Mouse (Mus musculus) B cell, adult 2 months (primary cell): ENCODE measurements around the gene Cd24a.

Experiments
- DNase-seq, 2 experiments: peaks; one replicate each; pipeline ENCODE4 v3.0.0; 2022

Gene Cd24a

DNA sequence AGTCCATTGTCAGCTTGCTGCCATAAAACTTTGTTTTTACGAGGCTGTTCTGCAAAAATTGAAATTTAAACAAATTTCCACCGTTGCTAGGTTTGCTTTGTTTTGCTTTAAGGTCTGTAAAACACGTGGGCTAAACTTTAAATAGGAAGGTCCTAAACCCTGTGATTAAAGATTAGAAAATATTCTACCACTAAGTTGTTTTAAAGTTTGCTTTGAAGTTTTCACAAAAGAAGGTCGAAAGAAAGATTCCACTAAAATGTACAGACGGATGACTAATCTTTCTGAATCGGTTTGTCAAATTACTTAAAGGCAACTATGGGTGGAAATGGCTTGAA, at the start of gene Cd24a:
Gene Cd24a, plus strand, starts transcription at position 288 of the 335 bp plus-strand sequence.
- no peak for DNase-seq

DNA sequence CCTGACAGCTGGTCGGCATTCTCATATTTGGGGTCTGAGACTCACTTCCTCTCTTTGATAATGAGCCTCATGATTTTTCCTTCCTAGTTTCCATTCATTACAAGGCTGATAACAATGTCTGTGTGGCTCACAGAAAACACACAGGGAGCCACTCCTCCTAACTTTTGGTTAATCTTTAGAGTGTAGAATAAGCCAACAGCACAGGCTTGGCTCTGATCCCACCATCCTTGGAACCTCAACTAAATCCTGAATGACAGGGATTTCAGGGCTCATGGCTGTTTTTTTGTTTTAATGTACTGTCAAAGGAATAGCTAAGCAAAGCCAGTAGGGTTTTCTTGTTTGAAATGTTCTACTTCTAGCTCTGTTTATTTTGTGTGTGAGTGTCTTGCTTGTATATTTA, 43.7 kb upstream of the Cd24a start:
- no peak for DNase-seq

DNA sequence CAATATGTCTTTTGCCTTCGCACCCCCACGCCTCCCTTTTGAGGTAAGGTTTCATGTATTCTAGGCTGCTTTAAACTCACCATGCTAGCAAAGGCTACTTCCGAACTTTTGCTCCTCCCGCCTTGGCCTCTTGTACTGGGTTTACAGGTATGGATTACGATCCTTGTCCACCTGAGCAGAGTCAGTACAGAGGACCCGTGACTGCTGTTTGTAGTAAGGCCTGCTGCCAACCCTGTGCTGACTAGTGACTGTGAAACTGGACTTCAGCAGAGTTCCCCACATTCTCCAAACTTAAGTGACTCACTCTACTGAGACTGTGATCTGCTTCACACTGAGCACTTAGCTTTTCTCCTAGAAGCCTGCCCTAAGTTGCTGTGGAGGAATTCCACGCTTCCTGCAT, 40.4 kb upstream of the Cd24a start:
- no peak for DNase-seq

DNA sequence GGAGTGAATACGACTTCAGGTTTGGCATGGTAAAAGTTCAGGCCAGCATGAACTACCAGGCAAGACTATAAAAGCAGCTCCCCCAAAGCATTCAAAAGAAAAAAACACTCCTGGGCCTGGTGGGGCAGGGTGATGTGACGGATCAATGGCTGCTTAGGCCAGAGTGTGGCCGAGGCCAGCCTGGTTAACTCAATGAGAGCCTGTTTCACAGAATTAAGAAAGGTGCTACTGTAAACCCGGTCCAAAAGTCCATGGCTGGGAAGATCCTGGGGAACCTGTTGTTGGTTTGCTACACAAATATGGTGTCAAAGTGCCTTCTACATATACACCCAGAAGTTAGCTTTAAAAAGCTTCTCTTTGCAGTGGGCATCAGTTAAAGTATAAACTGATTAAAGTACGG, 39.3 kb upstream of the Cd24a start:
- DNase-seq: no peak

DNA sequence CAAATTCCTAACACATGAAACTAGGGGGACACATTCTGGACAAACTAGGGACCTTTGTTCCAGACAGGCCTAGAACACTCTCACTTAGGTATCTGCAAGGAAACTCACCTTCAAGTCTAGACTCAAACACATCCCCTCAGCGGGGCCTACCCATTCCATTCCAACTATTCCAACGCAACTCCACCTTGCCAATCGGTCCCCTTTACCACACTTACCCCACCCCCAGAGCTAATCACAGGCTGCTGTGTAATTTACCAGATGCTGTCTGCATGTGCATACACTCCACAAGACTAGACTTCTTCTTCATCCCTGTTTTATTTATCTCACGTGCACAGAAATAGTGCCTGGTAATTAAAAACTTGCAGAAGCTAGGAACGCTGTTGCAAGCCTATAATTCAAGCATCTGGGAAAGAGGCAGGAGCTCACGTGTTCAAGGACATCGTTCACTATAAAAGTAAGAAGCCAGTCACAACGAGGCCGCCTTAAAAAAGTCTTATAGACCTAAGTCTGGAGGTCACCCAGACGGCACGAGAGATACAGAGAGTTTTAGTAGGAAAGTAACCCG, 38.3 kb upstream of the Cd24a start:
- peak in 1 of 2 experiments; percentile 1 for DNase-seq

DNA sequence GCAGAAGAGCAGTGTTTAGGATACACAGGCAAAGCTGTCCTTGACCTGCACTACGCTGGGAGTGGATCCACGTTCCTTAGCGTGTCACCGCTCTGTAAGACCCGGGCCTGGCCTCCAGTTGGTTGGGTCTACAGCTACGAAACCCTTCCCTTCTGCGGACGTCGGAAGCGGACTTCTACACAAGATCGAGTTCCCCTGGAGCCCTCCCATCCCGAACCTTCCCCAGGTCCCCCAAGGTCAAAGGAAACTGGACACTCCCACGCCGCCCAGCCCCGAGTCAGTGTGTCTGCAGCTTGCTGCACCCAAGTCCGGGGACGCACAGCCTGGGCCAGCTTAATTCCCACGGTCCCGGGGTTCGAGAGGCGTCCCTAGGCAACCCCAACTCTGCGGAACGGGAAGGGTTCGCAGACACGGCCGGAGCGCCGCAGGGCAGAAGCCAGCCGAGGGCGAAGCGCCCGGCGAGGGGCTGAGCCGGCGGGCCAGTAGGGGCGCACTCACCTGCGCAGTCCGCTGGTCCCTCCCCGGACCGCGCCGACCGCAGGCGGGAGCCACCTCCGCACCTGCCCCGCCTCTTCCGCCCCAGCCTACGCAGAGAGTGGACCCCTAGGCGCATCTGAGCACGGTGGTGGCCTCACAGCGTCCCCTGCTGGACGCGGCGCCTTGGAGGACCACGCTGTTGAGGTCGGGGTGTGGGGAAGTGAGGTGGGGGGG, 37.5 kb upstream of the Cd24a start, which contains the start of gene 1700021F05Rik:
Gene 1700021F05Rik, minus strand, starts transcription at position 553 of the 711 bp plus-strand sequence.
- peak; percentile 98 for DNase-seq

DNA sequence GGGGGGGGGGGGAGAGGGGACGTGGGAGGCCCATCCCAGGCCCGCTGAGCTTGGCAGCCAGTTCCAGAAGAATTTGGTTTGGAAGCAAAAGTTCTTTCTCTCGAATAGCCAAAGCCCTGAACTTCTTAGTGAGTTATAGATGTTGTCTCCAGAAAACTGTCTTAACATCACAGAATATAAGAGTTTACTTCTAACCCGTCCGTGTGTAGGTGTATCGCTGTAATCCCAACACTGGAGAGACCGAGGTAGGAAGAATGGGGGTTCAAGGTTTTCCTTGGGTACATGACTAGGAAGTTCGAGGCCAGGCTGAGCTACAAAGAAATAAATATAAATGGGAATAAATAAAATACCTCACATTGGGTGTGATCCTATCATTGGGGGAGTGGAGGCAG, 36.9 kb upstream of the Cd24a start:
- no peak for DNase-seq

DNA sequence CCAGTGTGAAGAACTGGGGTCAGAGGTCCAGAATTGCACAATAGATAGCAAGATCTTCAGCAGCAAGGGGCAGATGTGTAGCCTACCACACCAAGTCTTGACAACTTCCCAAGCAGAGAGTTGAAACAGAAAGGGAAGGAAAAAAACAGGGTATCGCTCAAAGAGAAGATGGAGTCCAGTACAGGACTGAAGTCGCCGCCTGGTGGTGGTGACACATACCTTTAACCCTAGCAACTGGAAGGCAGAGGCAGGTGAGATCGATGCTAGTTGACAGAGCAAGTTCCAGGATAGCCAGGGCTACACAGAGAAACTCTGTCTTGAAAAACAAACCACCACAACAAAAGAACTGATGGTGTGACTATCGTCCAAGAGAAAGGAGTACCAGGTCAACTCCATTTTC, 28.7 kb upstream of the Cd24a start:
- DNase-seq: peak; percentile 9 to 12

DNA sequence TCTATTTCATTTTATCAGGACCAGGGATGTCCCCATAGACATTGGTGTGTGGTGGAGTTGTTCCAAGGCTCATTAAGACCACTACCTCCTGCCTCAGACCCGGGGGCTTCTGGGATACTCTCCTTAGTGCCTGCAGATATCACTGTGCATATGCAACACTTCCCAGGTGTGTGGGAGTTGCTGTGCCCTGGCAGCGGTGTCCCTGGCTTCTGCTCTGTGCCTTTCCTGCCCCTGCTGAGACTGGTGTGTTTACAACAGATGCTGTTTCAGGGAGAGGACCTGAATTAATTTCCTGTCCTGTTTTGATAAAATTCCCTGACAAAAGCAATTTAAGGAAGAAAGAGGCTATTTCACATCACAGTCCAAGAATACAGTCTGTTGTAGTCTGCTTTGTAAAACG, 27.2 kb upstream of the Cd24a start:
- DNase-seq: no peak

DNA sequence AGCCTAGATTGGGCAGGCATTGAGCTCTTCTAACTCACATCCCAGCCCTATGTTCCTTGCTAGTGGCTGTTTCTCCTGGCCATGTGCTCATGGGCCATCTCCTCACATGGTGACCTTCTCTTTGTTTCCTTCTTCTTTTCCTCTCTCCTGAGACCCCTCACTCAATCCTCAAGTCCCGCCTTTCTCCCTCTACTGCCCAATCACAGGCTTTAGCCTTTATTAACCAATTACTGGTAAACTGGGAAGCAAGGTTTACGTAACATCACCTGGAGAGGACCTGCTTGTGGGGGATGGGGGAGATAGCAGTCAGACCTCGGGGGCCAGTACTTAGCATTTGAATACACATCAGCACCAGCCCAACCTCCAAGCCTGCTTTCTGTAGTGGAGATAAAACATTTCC, 26.7 kb upstream of the Cd24a start:
- no peak for DNase-seq

DNA sequence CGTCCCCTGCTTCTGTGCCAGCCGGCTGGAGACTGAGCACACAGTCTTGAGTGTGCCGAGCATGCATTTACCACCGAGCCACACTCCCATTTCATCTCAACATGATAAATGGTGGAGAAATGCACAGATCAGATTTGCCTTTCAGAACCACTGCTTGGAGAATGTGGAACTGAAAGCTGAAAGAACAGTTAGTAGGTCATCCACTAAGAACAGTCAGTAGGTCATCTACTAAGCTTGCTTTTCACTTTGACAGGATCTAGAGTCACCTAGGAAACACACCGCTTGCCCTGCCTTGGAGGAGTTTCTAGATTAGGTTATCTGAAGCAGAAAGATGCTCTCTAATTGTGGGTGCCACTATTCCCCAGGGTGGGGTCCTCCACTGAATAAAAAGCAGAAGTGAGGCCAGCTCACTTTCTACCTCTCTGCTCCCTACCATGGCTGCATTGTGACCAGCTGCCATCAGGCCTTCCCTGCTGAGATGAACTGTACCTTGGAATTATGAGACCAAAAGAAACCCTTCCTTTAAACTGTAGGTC, 20.4 kb upstream of the Cd24a start:
- peak; percentile 48 to 61 for DNase-seq

DNA sequence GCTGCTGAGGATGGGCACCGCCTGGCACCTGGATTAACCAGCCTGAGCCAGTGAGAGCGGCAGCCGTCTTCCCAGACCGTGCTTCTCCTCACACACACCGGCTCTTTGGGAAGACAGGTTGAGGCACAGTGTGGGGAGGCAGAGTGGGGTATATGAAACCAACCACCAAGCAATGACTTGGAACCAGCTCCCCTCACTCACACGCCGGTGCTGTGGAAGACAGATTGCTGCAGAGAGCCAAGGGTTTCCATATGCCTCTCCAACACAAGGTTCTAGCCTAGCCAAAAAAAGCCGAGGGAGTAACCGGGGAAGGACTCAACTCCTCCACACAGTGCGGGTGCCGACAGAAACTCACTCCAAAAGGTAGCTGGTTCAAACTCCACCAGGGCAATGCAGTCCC, 18.8 kb upstream of the Cd24a start:
- DNase-seq: no peak

DNA sequence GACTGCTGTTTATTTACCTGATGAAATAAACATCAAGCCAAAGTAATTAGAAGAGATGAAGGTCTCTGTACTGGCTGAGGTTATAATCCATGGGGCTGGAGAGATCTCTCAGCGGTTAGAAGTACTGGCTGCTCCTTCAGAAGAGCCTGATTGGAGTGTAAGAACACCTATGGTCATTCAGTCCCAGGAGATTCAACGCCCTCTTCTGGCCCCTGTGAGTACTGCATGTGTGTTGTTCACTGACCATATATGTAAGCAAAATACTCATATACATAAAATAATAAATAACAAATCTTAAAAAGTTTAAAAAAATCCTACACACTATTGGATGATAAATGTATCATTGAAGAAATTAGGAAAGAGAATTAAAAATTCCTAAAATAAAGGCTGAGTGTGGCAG, 17.3 kb upstream of the Cd24a start:
- peak; percentile 35 to 45 for DNase-seq

DNA sequence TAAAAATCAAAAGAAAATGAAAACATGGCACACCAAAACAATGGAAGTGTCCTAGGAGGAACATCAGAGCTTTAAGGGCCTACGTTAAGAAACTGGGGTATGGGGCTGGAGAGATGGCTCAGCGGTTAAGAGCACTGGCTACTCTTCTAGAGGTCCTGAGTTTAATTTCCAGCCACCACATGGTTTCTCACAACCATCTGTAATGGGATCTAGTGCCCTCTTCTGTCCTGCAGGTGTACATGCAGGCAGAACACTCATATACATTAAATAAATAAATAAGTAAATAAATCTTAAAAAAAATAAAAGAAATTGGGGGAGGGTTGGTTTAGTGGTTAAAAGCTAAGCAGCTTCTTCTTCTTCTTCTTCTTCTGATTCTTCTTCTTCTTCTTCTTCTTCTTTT, 16.8 kb upstream of the Cd24a start:
- DNase-seq: no peak

DNA sequence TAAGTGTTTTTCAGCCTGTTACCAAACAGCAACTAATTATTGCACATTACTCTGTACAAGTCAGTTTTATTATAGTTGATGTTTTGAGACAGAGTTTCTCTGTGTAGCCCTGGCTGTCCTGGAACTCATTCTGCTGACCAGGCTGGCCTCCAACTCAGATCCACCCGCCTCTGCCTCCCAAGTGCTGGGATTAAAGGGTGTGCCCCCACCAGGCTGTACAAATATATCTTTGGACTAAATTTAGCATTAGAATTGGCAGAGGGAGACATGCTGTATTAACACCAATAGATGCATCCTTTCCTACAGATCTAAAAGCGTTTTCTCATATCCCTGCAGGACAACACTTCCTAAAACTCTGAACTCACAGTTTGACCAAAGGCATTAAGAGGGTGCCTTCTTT, 3.7 kb upstream of the Cd24a start:
- DNase-seq: no peak

DNA sequence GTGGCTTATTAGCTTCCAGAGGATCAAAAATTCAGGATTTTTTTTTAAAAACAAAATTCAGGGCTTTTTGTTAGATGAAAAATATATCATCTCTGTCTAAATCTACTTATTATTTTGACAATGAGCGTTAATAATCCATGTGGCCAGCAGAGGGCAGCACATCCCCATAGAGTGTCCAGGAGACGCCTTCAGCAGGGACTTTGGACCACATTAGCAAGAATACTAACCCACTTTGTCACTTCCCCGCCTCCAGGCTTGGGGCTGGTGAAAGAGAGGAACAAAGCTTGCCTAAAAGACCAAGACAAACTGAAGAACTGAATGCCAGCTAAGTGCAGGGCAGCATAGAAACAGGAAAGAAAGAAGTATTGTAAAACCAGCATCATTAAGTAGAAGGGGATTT, 3.1 kb upstream of the Cd24a start:
- DNase-seq: peak; percentile 93 to 94

DNA sequence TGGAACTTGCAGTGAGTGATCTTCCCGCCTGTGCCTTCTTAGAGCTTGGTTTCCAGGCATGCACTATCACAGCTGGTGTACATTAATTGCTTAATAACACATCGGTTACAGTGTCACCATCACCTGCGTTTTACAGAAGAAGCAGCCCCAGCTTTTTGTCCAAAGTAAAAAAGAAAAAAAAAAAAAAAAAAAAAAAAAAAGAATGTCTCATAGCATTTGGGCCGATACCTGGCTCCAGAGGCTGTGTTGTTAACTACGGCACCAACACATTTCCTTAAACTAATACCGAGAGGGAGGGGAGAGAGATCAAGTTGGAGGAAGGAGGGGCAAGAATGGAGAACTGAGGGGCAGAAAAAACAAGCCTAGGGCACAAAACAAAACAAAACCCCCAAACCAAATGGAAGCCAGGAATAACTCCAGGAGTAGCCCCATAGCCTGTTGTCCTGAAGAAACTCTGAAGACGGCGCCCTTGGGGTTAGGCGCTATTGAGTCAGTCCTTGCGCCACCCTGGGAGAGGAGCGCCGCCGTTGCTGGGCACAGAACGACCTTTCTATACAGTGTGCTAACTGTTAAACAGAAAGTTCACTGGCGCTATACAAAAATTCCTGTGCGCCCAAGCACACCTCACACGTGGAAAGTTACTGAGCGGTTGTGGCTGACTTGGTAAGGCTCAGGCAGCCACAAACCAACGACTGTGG, 636 bp upstream of the Cd24a start:
- DNase-seq: peak; percentile 39 to 43

DNA sequence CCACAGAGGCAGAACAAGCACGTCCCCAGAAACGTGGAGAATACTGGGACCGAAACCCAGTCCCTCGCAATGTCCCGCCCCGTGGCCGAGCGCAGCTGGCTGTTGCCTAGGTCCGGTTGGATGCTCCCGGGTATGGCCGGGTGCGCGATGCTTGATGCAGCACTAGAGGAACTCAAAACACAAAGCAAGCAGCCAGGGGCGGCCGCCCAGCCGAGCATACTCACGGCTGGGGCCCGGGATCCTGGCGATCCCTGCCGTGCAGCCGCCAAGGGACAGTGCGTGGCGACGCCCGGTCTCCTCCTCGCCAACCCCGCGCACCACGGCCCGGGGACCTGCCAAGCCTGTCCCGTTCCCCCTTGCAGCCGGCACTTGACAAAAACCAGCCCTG, 276 bp downstream of the Cd24a start:
- peak; percentile 70 to 77 for DNase-seq

DNA sequence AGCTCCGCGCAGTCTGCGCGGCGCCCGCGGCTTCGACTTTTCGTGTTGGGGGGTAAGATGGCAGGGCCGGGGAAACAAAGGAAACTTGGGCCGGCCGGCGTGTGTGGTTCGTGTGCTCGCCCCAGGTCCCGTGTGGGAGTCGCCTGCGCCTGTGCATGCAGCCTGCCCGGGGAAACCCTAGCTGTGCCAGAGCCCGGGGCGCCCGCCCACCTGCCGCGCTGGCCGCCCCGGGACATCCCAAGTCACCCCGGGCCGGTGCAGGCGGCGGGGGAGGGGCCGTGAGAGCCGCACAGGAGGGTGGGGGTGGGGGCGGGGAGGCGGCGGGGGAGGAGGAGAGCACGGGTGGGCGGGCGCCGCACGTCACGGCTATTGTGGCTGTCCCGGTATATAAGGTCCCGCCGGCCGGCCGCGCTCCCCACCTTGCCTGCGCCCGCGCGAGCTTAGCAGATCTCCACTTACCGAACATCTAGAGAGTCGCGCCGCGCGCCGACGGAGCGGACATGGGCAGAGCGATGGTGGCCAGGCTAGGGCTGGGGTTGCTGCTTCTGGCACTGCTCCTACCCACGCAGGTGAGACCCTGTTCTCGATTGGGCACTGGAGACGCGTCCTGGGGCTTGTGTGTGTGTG, 783 bp downstream of the Cd24a start:
- DNase-seq: peak; percentile 93

DNA sequence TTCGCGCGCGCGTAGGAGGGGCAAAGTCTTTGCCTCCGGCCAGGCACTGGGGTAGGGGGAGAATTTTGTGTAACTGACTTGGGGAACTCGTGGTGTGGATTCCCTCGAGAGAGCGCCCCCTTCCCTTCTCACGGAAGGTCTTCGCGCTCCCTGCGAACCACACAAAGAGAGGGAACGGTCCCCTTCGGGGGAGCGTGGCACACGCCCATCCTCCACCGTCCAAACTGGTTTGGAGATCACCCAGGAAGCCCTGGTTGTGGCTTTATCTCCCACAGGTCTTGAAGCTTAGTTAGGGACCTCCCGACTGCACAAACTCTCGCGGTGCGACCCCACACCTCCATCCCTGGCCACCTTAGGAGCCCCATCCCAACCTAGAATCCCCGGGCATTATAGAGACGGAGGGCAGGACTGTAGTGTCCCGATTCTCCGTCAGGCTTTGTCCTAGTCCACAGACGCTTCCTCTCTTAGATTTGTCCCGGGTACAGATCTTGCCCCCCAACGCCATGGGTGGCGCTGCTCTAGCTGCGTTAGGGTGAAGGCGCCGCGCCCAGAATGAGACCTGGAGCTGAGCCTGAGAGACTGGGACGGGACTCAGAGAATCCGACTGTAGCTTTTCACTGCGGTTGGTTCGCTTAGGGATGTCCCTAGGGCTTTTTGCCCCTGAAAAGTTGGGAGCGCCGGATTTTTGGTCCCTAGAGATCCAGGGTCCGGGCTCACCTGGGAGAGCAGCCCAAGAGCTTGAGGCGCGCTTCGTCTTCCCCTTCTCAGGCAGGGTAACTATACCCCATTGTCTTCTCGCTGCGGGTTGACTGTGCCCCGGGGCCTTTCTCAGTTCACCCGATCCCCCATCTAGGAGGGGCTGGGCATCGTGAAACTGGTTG, 1.5 kb downstream of the Cd24a start:
- DNase-seq: peak; percentile 73 to 75

DNA sequence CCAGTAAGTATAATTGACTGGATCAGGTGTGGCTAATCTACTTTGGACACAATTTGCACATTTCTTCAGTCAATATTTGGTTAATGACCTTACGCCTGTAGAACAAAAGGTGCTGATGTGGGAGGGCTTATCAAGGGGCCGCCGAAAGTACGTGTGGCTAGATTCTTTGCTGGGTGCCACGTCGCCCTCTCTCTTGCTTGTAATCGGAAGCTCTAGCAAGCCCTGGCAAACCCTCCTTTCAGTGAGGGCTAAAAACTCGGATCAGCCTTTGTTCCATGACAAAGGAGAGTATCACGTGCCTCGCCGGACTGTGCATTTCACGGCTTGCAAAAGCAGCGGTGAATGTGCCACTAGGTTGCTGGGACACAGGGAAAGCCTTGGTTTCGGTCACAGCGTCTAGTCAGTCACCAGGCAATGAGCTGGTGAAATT, 2.6 kb downstream of the Cd24a start:
- DNase-seq: peak; percentile 33 to 51

DNA sequence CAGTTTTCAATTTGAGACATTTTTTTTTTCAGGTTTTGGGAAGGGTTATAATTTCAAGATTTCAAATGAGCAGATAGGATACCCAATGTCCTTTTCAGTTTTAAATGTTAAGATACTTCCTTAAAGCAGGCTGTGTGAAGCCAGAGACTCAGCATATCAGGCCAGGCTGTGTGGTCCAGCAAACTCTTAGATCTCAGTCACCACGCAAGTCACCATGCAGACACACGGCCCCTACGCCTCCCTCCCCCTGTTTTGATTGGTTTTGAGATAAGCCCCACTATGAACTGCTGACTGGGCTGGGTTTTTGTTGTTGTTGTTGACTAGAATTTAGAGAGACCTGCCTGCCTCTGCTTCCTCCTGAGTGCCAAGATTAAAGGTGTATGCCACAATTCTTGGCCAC, 3.2 kb downstream of the Cd24a start:
- DNase-seq: no peak

DNA sequence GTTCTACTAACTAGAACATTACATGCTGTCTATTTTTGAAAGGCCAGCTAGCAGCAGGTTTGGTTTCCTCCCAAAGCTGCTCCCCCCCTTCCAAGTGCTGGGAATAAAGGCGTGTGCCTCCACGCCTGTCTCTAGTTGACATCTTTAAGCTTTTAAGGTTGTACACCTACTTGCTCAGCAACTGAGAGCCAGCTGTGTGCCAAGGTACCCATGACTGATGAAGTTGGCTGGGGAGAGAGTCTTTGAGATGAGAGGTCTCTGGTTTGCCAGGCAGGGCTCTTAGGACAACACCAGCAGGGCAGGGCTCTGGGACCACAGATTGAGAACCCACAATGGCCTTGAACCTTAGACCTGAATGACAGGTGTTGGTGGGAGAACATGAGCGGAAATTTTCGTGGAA, 6.5 kb downstream of the Cd24a start:
- no peak for DNase-seq
